ENCODE assay signal across 9 mouse cellular contexts in the genomic region with DNA sequence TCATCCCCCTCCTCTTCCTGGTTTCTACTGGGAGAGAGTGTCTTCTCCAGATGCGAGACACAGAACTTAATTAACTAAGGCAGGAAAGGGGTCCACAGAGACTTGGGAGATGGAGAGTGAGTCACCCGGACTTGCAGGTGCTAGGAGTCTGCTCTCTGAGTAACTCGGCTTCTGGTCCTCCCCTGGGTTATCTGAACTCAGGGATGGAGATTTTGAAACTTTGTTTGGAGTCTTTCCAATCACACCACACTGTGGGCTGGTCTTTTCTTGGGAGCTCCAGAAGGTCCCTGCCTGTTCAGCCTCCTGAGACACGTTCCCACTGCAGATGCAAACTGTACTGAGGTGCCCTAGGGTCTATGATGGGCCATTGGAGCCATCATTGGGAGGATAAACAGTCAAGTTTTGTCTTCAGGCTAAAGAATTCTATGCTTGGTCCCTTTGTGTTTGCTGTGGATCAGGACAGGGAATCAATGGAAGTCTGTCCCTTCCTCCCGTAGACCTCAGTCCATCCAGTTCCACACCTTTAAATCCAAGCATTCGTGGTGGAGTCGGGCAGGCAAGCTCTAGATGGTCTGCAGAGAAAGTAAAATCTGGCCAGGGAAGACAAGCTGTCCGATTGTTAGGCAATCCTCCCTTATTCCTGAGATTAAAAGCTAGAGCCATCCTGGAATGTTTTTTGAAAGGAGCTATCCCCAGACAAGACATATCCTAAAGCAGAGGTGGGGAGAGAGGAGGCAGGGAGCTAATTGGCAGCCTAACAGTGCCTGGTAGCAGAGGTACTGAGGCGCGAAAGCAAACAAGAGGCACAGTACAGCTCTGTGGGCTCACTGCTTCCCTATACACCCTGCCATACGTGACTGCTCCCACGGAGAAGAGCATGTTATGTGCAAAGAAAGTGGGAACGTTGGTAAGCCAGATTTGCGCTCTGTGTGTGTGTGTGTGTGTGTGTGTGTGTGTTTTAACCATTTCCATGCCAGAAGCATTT. TPM values are rescaled to one million over a fixed set of nuclear protein-coding genes. Genes with fewer than 3 reads are reported as not detected.
DNase-seq lines count a peak whose midpoint lies in the region; ATAC-seq and TF ChIP-seq lines count a peak whose summit lies in the region.
"Had no signal": no experiment of that assay in that cellular context is flagged by ENCODE, and none has a peak within 500 bp of the region (broad histone marks: within the 10 kb centered on the region; RNA-seq: fewer than 3 reads in every experiment).

No protein-coding gene starts in this region.

- H3K4me2 ChIP-seq in embryonic facial prominence, embryonic 11.5 days (ENCODE audit: low read depth, low read length), result peak overlapping the region; percentile 96
- H3K4me2 ChIP-seq in hindbrain, embryonic 13.5 days, result peak overlapping the region; percentile 90
- peak overlapping the region; percentile 30 for H3K4me2 ChIP-seq in liver, embryonic 14.5 days (ENCODE audit: low read depth)
- peak overlapping the region; percentile 78 for H3K4me2 ChIP-seq in stomach, embryonic 14.5 days (replicated peaks; ENCODE audit: low read depth, low read length)

- 15% methylated on average over 14 of the region's 14 CpGs for WGBS in embryonic facial prominence, embryonic 11.5 days
- WGBS in hindbrain, embryonic 13.5 days, result 19% methylated on average over 14 of the region's 14 CpGs
- 23% methylated on average over 14 of the region's 14 CpGs for WGBS in liver, embryonic 14.5 days (ENCODE audit: insufficient replicate concordance)
- 26% methylated on average over 14 of the region's 14 CpGs for WGBS in stomach, embryonic 14.5 days

- peak overlapping the region; percentile 72 for H3K9ac ChIP-seq in embryonic facial prominence, embryonic 11.5 days (replicated peaks; ENCODE audit: low read length)
- peak overlapping the region; percentile 76 for H3K9ac ChIP-seq in hindbrain, embryonic 13.5 days
- no peak overlapping the region for H3K9ac ChIP-seq in liver, embryonic 14.5 days (replicated peaks)
- H3K9ac ChIP-seq in stomach, embryonic 14.5 days (replicated peaks; ENCODE audit: low read depth, low read length), result no peak overlapping the region

- H3K27me3 ChIP-seq in embryonic facial prominence, embryonic 11.5 days (ENCODE audit: control insufficient read depth, insufficient read depth, low read length), result peaks cover 5% of the 10 kb centered on the region
- H3K27me3 ChIP-seq in hindbrain, embryonic 13.5 days, result peaks cover 30% of the 10 kb centered on the region
- H3K27me3 ChIP-seq in liver, embryonic 14.5 days (ENCODE audit: control insufficient read depth, insufficient read depth, low read length), result peaks cover 17% of the 10 kb centered on the region
- peaks cover 10% of the 10 kb centered on the region; the same call in 1 of the 2 replicates for H3K27me3 ChIP-seq in stomach, embryonic 14.5 days (ENCODE audit: control insufficient read depth, insufficient read depth, low read length)

- H3K4me1 ChIP-seq in embryonic facial prominence, embryonic 11.5 days (ENCODE audit: control insufficient read depth, insufficient read depth, low read length), result no peaks in the 10 kb centered on the region
- peaks cover 12% of the 10 kb centered on the region for H3K4me1 ChIP-seq in hindbrain, embryonic 13.5 days (replicated peaks)
- no peaks in the 10 kb centered on the region for H3K4me1 ChIP-seq in liver, embryonic 14.5 days (replicated peaks; ENCODE audit: control insufficient read depth in 2 of 2, insufficient read depth in 2 of 2, low read length in 1 of 2)
- 0 out of 2 replicates have a peak, but pooled peaks cover 4% of the 10 kb centered on the region for H3K4me1 ChIP-seq in stomach, embryonic 14.5 days (ENCODE audit: control insufficient read depth, insufficient read depth, low read length)

- no peak for TF ChIP-seq CTCF in liver, embryonic 14.5 days (IDR thresholded peaks at IDR 0.05; ENCODE audit: low read depth)

- DNase-seq in kidney, adult 9 months, result peak; percentile 30
- DNase-seq in kidney, adult 8-10 months, result no peak
- DNase-seq in embryonic facial prominence, embryonic 11.5 days (ENCODE audit: low spot score), result no peak
- DNase-seq in liver, embryonic 14.5 days (ENCODE audit: low read depth in 3 of 3, low spot score in 3 of 3), result no peak
- DNase-seq in lung, postnatal 36 days, result no peak

- peak; percentile 26; the same call in 1 of the 2 replicates for ATAC-seq in embryonic facial prominence, embryonic 11.5 days (replicated peaks; ENCODE audit: insufficient number of reproducible peaks, low FRiP score, low TSS enrichment, low read depth)
- peak; percentile 52; the same call in 1 of the 2 replicates for ATAC-seq in hindbrain, embryonic 13.5 days (ENCODE audit: low FRiP score)
- no peak for ATAC-seq in liver, embryonic 14.5 days (ENCODE audit: insufficient read depth)
- no peak for ATAC-seq in stomach, embryonic 14.5 days (ENCODE audit: insufficient number of reproducible peaks, insufficient read depth, low FRiP score, low read depth)
- ATAC-seq in megakaryocyte-erythroid progenitor cell, adult 5-6 weeks (replicated peaks; ENCODE audit: low FRiP score, low TSS enrichment, poor library complexity, severe bottlenecking), result no peak
- ATAC-seq: Patski had no signal

- H3K9me3 ChIP-seq in embryonic facial prominence, embryonic 11.5 days (replicated peaks; ENCODE audit: control insufficient read depth, low read length), result no peaks in the 10 kb centered on the region
- no peaks in the 10 kb centered on the region for H3K9me3 ChIP-seq in hindbrain, embryonic 13.5 days
- H3K9me3 ChIP-seq in liver, embryonic 14.5 days (ENCODE audit: control insufficient read depth, low read length), result no peaks in the 10 kb centered on the region
- H3K9me3 ChIP-seq in stomach, embryonic 14.5 days (ENCODE audit: control insufficient read depth, low read depth, low read length), result no peaks in the 10 kb centered on the region; the same call in 1 of the 2 replicates

- peak overlapping the region; percentile 61 for H3K4me3 ChIP-seq in embryonic facial prominence, embryonic 11.5 days (ENCODE audit: low read depth, low read length)
- peak overlapping the region; percentile 56 for H3K4me3 ChIP-seq in hindbrain, embryonic 13.5 days
- H3K4me3 ChIP-seq in liver, embryonic 14.5 days (ENCODE audit: insufficient read depth in 1 of 2, low read depth in 2 of 2, low read length in 2 of 2), result peak overlapping the region in 1 of 2 experiments; percentile 30; a peak in 2 of 4 replicates
- H3K4me3 ChIP-seq in stomach, embryonic 14.5 days (ENCODE audit: low read depth, low read length), result peak overlapping the region; percentile 51

- no peak overlapping the region for H3K27ac ChIP-seq in embryonic facial prominence, embryonic 11.5 days (replicated peaks; ENCODE audit: low read depth, low read length)
- H3K27ac ChIP-seq in hindbrain, embryonic 13.5 days, result no peak overlapping the region; the same call in 1 of the 2 replicates
- no peak overlapping the region for H3K27ac ChIP-seq in liver, embryonic 14.5 days
- no peak overlapping the region for H3K27ac ChIP-seq in stomach, embryonic 14.5 days (ENCODE audit: low read length)

- TF ChIP-seq EP300 in liver, embryonic 14.5 days (IDR thresholded peaks at IDR 0.05; ENCODE audit: low read depth), result no peak

- no peaks in the 10 kb centered on the region for H3K36me3 ChIP-seq in embryonic facial prominence, embryonic 11.5 days (replicated peaks; ENCODE audit: control insufficient read depth, insufficient read depth, low read depth, low read length)
- no peaks in the 10 kb centered on the region for H3K36me3 ChIP-seq in hindbrain, embryonic 13.5 days
- no peaks in the 10 kb centered on the region for H3K36me3 ChIP-seq in liver, embryonic 14.5 days (replicated peaks; ENCODE audit: control insufficient read depth, insufficient read depth, low read depth)
- no peaks in the 10 kb centered on the region for H3K36me3 ChIP-seq in stomach, embryonic 14.5 days (ENCODE audit: control insufficient read depth, insufficient read depth, low read length)

RNA-seq across cellular contexts. Expression of a gene that starts 1.2 kb away (rescaled TPM):
- 2.7 TPM in 2 replicates for polyA plus RNA-seq in embryonic facial prominence, embryonic 11.5 days (2014; fragmentation: Nextera tagmentation; extraction: Ambion mirVana)
- 2.5 and 2.9 TPM in 2 replicates for polyA plus RNA-seq in hindbrain, embryonic 13.5 days (2015; fragmentation: Nextera tagmentation; extraction: Ambion mirVana)
- 0.21 and 0.24 TPM in 2 replicates for polyA plus RNA-seq in liver, embryonic 14.5 days (2012; rRNA removed)
- polyA plus RNA-seq in liver, embryonic 14.5 days (2014; fragmentation: Nextera tagmentation; extraction: Ambion mirVana), result 0.09 and 0.30 TPM in 2 replicates
- polyA plus RNA-seq in stomach, embryonic 14.5 days (2014; fragmentation: Nextera tagmentation; extraction: Ambion mirVana), result 2.1 and 2.2 TPM in 2 replicates
- not detected in 2 replicates for total RNA-seq in megakaryocyte-erythroid progenitor cell, adult 5-6 weeks (2014; fragmentation: Nextera tagmentation)
- not detected in 2 replicates for total RNA-seq in megakaryocyte-erythroid progenitor cell, adult 5-6 weeks (2017)
- polyA plus RNA-seq: Patski had no signal

RNA-seq across cellular contexts. Expression of a gene that starts 14.4 kb away (rescaled TPM):
- polyA plus RNA-seq in embryonic facial prominence, embryonic 11.5 days (2014; fragmentation: Nextera tagmentation; extraction: Ambion mirVana), result 91.4 and 96.6 TPM in 2 replicates
- polyA plus RNA-seq in hindbrain, embryonic 13.5 days (2015; fragmentation: Nextera tagmentation; extraction: Ambion mirVana), result 26.7 and 31.0 TPM in 2 replicates
- polyA plus RNA-seq in liver, embryonic 14.5 days (2012; rRNA removed), result 13.8 and 17.5 TPM in 2 replicates
- polyA plus RNA-seq in liver, embryonic 14.5 days (2014; fragmentation: Nextera tagmentation; extraction: Ambion mirVana), result 23.7 and 26.7 TPM in 2 replicates
- polyA plus RNA-seq in stomach, embryonic 14.5 days (2014; fragmentation: Nextera tagmentation; extraction: Ambion mirVana), result 82.8 and 87.7 TPM in 2 replicates
- total RNA-seq in megakaryocyte-erythroid progenitor cell, adult 5-6 weeks (2014; fragmentation: Nextera tagmentation), result 87.6 and 116 TPM in 2 replicates
- total RNA-seq in megakaryocyte-erythroid progenitor cell, adult 5-6 weeks (2017), result 109 and 141 TPM in 2 replicates

Comparison
In these comparisons a context has a peak if more than half of its experiments do, and no peak if none do; other contexts are left out.
1. ATAC-seq: peak in embryonic facial prominence, embryonic 11.5 days (single experiment) and hindbrain, embryonic 13.5 days (single experiment); none in liver, embryonic 14.5 days (single experiment), stomach, embryonic 14.5 days (single experiment) and megakaryocyte-erythroid progenitor cell, adult 5-6 weeks (single experiment).
2. H3K4me2 ChIP-seq: peak in every context shown above with its lines; median percentile 96 in embryonic facial prominence, embryonic 11.5 days; 90 in hindbrain, embryonic 13.5 days; 78 in stomach, embryonic 14.5 days; 30 in liver, embryonic 14.5 days.
3. H3K9ac ChIP-seq: peak in embryonic facial prominence, embryonic 11.5 days (single experiment) and hindbrain, embryonic 13.5 days (single experiment); none in liver, embryonic 14.5 days (single experiment) and stomach, embryonic 14.5 days (single experiment).